Mouse (Mus musculus): ENCODE measurements around the gene Gm20388.

DNA sequence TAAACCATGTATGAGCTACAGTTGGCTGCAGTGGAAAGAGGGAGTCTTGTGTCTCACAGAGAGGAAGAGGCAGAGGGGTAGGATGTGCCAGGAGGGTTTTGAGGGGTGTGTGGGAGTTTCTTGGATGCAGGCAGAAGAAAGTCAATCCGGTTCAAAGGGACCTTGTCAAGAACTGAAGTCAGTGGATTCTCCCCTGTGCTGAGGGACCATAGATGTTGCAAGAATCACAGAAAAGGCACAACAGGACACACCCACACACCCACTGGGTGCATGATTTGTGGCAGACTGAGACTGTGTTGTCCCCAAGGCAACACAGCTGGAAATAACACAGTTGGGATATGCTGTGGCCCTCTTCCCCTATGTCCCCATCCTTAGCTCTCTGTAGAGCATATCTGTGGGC lies 526.6 kb downstream of the Gm20388 start:
- no peak for TF ChIP-seq CTCF (IDR thresholded peaks at IDR 0.05; ENCODE audit: low read depth)
- no peak for TF ChIP-seq EP300 (IDR thresholded peaks at IDR 0.05; ENCODE audit: low read depth)
